Mouse (Mus musculus): ENCODE data around the gene 2810408A11Rik. TPM values are rescaled to one million over a fixed set of nuclear protein-coding genes. Genes with fewer than 3 reads are reported as not detected.
A peak's percentile ranks its signal among the peaks of the same experiment; 100 is the strongest.

2810408A11Rik gene
- total and polyA plus RNA-seq, 3 experiments = 0.81 to 1.3 TPM; not detected in 1

- Histone ChIP-seq H3K9me3 (replicated peaks; ENCODE audit: insufficient read depth, low read length) (no peaks in the 10 kb centered on the region), H3K36me3 (ENCODE audit: control insufficient read depth in 1 of 2, insufficient read depth in 2 of 2, low read length in 2 of 2) (peaks cover 15 to 44% of the 10 kb centered on the region in 2 experiments), H3K27me3 (ENCODE audit: control insufficient read depth in 1 of 2, insufficient read depth in 2 of 2, low read length in 2 of 2) (no peaks in the 10 kb centered on the region), H3K9ac (ENCODE audit: control insufficient read depth, low read depth, low read length, poor library complexity, severe bottlenecking) (peak within 1 kb of the TSS; percentile 78), H3K79me2 (ENCODE audit: control insufficient read depth, insufficient read depth, low read length, poor library complexity) (peaks cover 36% of the 10 kb centered on the region), H3K4me1 (ENCODE audit: control insufficient read depth in 1 of 2, insufficient read depth in 2 of 2, low read length in 2 of 2) (peaks cover 2 to 45% of the 10 kb centered on the region in 2 experiments), H3K4me3 (ENCODE audit: control insufficient read depth in 1 of 2, insufficient read depth in 1 of 2, low read depth in 2 of 2, low read length in 2 of 2) (peak within 1 kb of the TSS; percentile 58 to 78), H3K27ac (ENCODE audit: control insufficient read depth, low read depth, low read length) (peak within 1 kb of the TSS; percentile 80)
- DNase-seq (ENCODE audit: low read depth, low spot score) = peak; percentile 98
- TF ChIP-seq MEF2A (IDR thresholded peaks at IDR 0.05; ENCODE audit: extremely low read depth, insufficient replicate concordance, low read depth, low read length, poor library complexity, severe bottlenecking) = no peak
- no peak for TF ChIP-seq RCOR1 (IDR thresholded peaks at IDR 0.05; ENCODE audit: low read depth, low read length)
- no peak; the same call in 1 of the 2 replicates for TF ChIP-seq SMC3 (IDR thresholded peaks at IDR 0.05; ENCODE audit: low read depth, low read length)
- TF ChIP-seq JUND (IDR thresholded peaks at IDR 0.05; ENCODE audit: low read depth, low read length) = no peak
- peak; percentile 98 for TF ChIP-seq SIN3A (IDR thresholded peaks at IDR 0.05; ENCODE audit: low read length)
- TF ChIP-seq CTCF (IDR thresholded peaks at IDR 0.05 in 2 of 3, conservative IDR thresholded peaks at IDR 0.05 in 1 of 3; ENCODE audit: control insufficient read depth in 1 of 3, insufficient read depth in 1 of 3, low read depth in 2 of 3, low read length in 3 of 3, poor library complexity in 1 of 3, severe bottlenecking in 1 of 3) = no peak
- no peak for TF ChIP-seq MYB (IDR thresholded peaks at IDR 0.05; ENCODE audit: low read depth, low read length)
- peak; percentile 97 for TF ChIP-seq MXI1 (IDR thresholded peaks at IDR 0.05; ENCODE audit: low read depth, low read length)
- TF ChIP-seq RAD21 (IDR thresholded peaks at IDR 0.05; ENCODE audit: low read depth, low read length) = no peak
- TF ChIP-seq USF2 (IDR thresholded peaks at IDR 0.05; ENCODE audit: borderline replicate concordance in 1 of 2, insufficient read depth in 1 of 2, low read depth in 1 of 2, low read length in 2 of 2) = peak in 1 of 2 experiments; percentile 33; a peak in 1 of 4 replicates
- TF ChIP-seq MAZ (IDR thresholded peaks at IDR 0.05; ENCODE audit: low read depth, low read length) = peak; percentile 56; the same call in 1 of the 2 replicates
- no peak for TF ChIP-seq ZC3H11A (IDR thresholded peaks at IDR 0.05; ENCODE audit: low read depth, low read length)
- TF ChIP-seq GABPA (IDR thresholded peaks at IDR 0.05; ENCODE audit: low read depth, low read length) = no peak
- peak; percentile 93 for TF ChIP-seq MAX (IDR thresholded peaks at IDR 0.05; ENCODE audit: low read length)
- TF ChIP-seq POLR2A (IDR thresholded peaks at IDR 0.05; ENCODE audit: control insufficient read depth in 1 of 2, insufficient read depth in 1 of 2, low read depth in 1 of 2, low read length in 2 of 2, poor library complexity in 1 of 2) = peak; percentile 79 to 87
- TF ChIP-seq CHD2 (IDR thresholded peaks at IDR 0.05; ENCODE audit: low read length) = peak; percentile 88
- TF ChIP-seq USF1 (IDR thresholded peaks at IDR 0.05; ENCODE audit: low read depth, low read length) = peak; percentile 89
- peak; percentile 99 for TF ChIP-seq MYC (IDR thresholded peaks at IDR 0.05; ENCODE audit: low read depth, low read length)
- no peak for TF ChIP-seq BHLHE40 (IDR thresholded peaks at IDR 0.05; ENCODE audit: borderline replicate concordance, low read depth, low read length)
- TF ChIP-seq TAL1 (IDR thresholded peaks at IDR 0.05; ENCODE audit: low read length) = no peak
- TF ChIP-seq TCF12 (IDR thresholded peaks at IDR 0.05; ENCODE audit: low read depth, low read length) = peak; percentile 73
- no peak for TF ChIP-seq ZNF384 (IDR thresholded peaks at IDR 0.05; ENCODE audit: low read depth, low read length)
- TF ChIP-seq NRF1 (IDR thresholded peaks at IDR 0.05; ENCODE audit: insufficient read depth, low read depth, low read length, poor library complexity, severe bottlenecking) = 0 out of 2 replicates have a peak, but pooled peaks have one; percentile 32
- 0 out of 2 replicates have a peak, but pooled peaks have one; percentile 70 for TF ChIP-seq E2F4 (IDR thresholded peaks at IDR 0.05; ENCODE audit: borderline replicate concordance, low read depth, low read length)
- no peak for TF ChIP-seq MAFK (IDR thresholded peaks at IDR 0.05; ENCODE audit: borderline replicate concordance, low read depth, low read length)
- TF ChIP-seq NELFE (IDR thresholded peaks at IDR 0.05; ENCODE audit: low read depth, low read length) = peak; percentile 72
- no peak for TF ChIP-seq UBTF (IDR thresholded peaks at IDR 0.05; ENCODE audit: borderline replicate concordance, insufficient read depth, low read depth, low read length)
- peak; percentile 49; the same call in 1 of the 2 replicates for TF ChIP-seq ZMIZ1 (IDR thresholded peaks at IDR 0.05; ENCODE audit: low read depth, low read length)
- peak; percentile 99 for TF ChIP-seq POLR2AphosphoS2 (IDR thresholded peaks at IDR 0.05; ENCODE audit: low read length)
- TF ChIP-seq ETS1 (IDR thresholded peaks at IDR 0.05; ENCODE audit: low read depth, low read length) = peak; percentile 33; the same call in 1 of the 2 replicates
- peak in 1 of 2 experiments; percentile 55; a peak in 2 of 4 replicates for TF ChIP-seq EP300 (IDR thresholded peaks at IDR 0.05; ENCODE audit: low read depth in 1 of 2, low read length in 2 of 2)
- TF ChIP-seq KAT2A (conservative IDR thresholded peaks at IDR 0.05; ENCODE audit: low read depth, low read length) = peak; percentile 96
- TF ChIP-seq ZKSCAN1 (IDR thresholded peaks at IDR 0.05; ENCODE audit: low read depth, low read length) = no peak
- peak; percentile 97 for TF ChIP-seq HCFC1 (IDR thresholded peaks at IDR 0.05; ENCODE audit: low read depth, low read length)
- no peak for TF ChIP-seq CHD1 (IDR thresholded peaks at IDR 0.05; ENCODE audit: low read depth, low read length)
These were observed 13.0 kb upstream of the 2810408A11Rik start, which contains the start of gene Gps2 for GRCm38 (mm10) chr11:69913554-69914371. Gene Gps2, plus strand, starts transcription at chr11:69913888.
